Mouse (Mus musculus) cerebellum, postnatal 4 days (tissue): Measurements from ENCODE around the gene Pax5.

Experiments
- DNase-seq, 2 experiments: peaks; one replicate each; pipeline ENCODE4 v3.0.0; 2022; ENCODE audit warnings: low spot score in 2 of 2, mixed read lengths in 1 of 2

Gene Pax5

GRCm38 (mm10) chr4:44545669-44546068 is 164.6 kb downstream of the Pax5 start:
- no peak for DNase-seq

GRCm38 (mm10) chr4:44544495-44544894 is 165.8 kb downstream of the Pax5 start:
- DNase-seq: no peak

GRCm38 (mm10) chr4:44543880-44544279 is 166.4 kb downstream of the Pax5 start:
- DNase-seq: no peak

GRCm38 (mm10) chr4:44542101-44542500 is 168.2 kb downstream of the Pax5 start:
- DNase-seq: no peak

GRCm38 (mm10) chr4:44538488-44538887 is 171.8 kb downstream of the Pax5 start:
- DNase-seq: peak in 1 of 2 experiments; percentile 24

- peak in 1 of 2 experiments; percentile 90 for DNase-seq
Measured at GRCm38 (mm10) chr4:44536794-44537193, 173.5 kb downstream of the Pax5 start.

- peak in 1 of 2 experiments; percentile 36 for DNase-seq
Measured at GRCm38 (mm10) chr4:44535646-44536045, 174.6 kb downstream of the Pax5 start.

- DNase-seq: no peak
Measured at GRCm38 (mm10) chr4:44533286-44533685, 177.0 kb downstream of the Pax5 start.

GRCm38 (mm10) chr4:44532731-44533130 is 177.6 kb downstream of the Pax5 start:
- DNase-seq: no peak

- DNase-seq: no peak
Measured at GRCm38 (mm10) chr4:44525336-44525735, 185.0 kb downstream of the Pax5 start.

- DNase-seq: no peak
Measured at GRCm38 (mm10) chr4:44518923-44519322, 191.4 kb downstream of the Pax5 start.

- no peak for DNase-seq
Measured at GRCm38 (mm10) chr4:44513981-44514380, 196.3 kb downstream of the Pax5 start.

- no peak for DNase-seq
Measured at GRCm38 (mm10) chr4:44511682-44512081, 198.6 kb downstream of the Pax5 start.

- no peak for DNase-seq
Measured at GRCm38 (mm10) chr4:44508386-44509226, 201.7 kb downstream of the Pax5 start.

GRCm38 (mm10) chr4:44507861-44508260 is 202.4 kb downstream of the Pax5 start:
- no peak for DNase-seq

GRCm38 (mm10) chr4:44504998-44505397 is 205.3 kb downstream of the Pax5 start:
- DNase-seq: no peak

GRCm38 (mm10) chr4:44502196-44502867 is 208.0 kb downstream of the Pax5 start:
- DNase-seq: no peak

- DNase-seq: no peak
Measured at GRCm38 (mm10) chr4:44498156-44498555, 212.1 kb downstream of the Pax5 start.

- DNase-seq: no peak
Measured at GRCm38 (mm10) chr4:44495836-44496235, 214.5 kb downstream of the Pax5 start.

- DNase-seq: no peak
Measured at GRCm38 (mm10) chr4:44493756-44494155, 216.5 kb downstream of the Pax5 start.

GRCm38 (mm10) chr4:44490872-44491271 is 219.4 kb downstream of the Pax5 start:
- no peak for DNase-seq

- no peak for DNase-seq
Measured at GRCm38 (mm10) chr4:44488702-44489101, 221.6 kb downstream of the Pax5 start.

- DNase-seq: peak in 1 of 2 experiments; percentile 10
Measured at GRCm38 (mm10) chr4:44488219-44488618, 222.1 kb downstream of the Pax5 start.
